Mouse (Mus musculus) spleen, postnatal 4 days (tissue): ENCODE measurements around the gene Gm47791.

ENCODE experiments used
- DNase-seq, 2 experiments: peaks; one replicate each; pipeline ENCODE4 v3.0.0; 2022; ENCODE audit warnings: low spot score in 2 of 2

Gene Gm47791

GRCm38 (mm10) chr1:82724339-82725025 is 46.6 kb downstream of the Gm47791 start, which contains the start of gene Mff:
TSS of gene Mff (plus strand) at chr1:82724890.
- peak; percentile 90 to 95 for DNase-seq
